Mouse (Mus musculus): ENCODE data around the gene Nabp1.

GRCm38 (mm10) chr1:51457249-51457648 is 21.0 kb downstream of the Nabp1 start:
- TF ChIP-seq CTCF (IDR thresholded peaks at IDR 0.05; ENCODE audit: low read depth) (no peak), EP300 (IDR thresholded peaks at IDR 0.05; ENCODE audit: low read depth) (no peak)

All from liver, embryonic 14.5 days (tissue).